Mouse (Mus musculus) Muller cell, postnatal 12 days (primary cell): ENCODE results near the gene Bean1.
A peak's percentile ranks its signal among the peaks of the same experiment; 100 is the strongest.
"Not testable (repeated sequence)": the region's sequence is repeated elsewhere in the genome, so short reads cannot be mapped to it uniquely, and the experiment has no call there.

Experiments
- DNase-seq: peaks from one replicate; pipeline ENCODE4 v3.0.0-alpha.2; 2015; ENCODE audit errors: inconsistent ontology term

Gene Bean1

GRCm38 (mm10) chr8:104242038-104242644 lies 71.9 kb downstream of the Bean1 start:
- no peak for DNase-seq

- DNase-seq: no peak
Observed at GRCm38 (mm10) chr8:104246621-104247020, 76.4 kb downstream of the Bean1 start.

- DNase-seq: no peak
Observed at GRCm38 (mm10) chr8:104247054-104247907, 77.0 kb downstream of the Bean1 start.

GRCm38 (mm10) chr8:104247908-104248275 lies 77.7 kb downstream of the Bean1 start:
- peak; percentile 3 for DNase-seq

- DNase-seq: peak; percentile 87
Observed at GRCm38 (mm10) chr8:104248276-104248675, 78.0 kb downstream of the Bean1 start, which contains the start of gene Tk2. Gene Tk2, minus strand, starts transcription at chr8:104248558.

- no peak for DNase-seq
Observed at GRCm38 (mm10) chr8:104249442-104249996, 79.3 kb downstream of the Bean1 start.

- DNase-seq: peak; percentile 95
Observed at GRCm38 (mm10) chr8:104250439-104251367, 80.5 kb downstream of the Bean1 start, which contains the start of gene Cklf. Gene Cklf, plus strand, starts transcription at chr8:104250861.

GRCm38 (mm10) chr8:104251461-104251860 lies 81.2 kb downstream of the Bean1 start:
- DNase-seq: no peak

- DNase-seq: no peak
Observed at GRCm38 (mm10) chr8:104253016-104253415, 82.8 kb downstream of the Bean1 start.

- not testable (repeated sequence) for DNase-seq
Observed at GRCm38 (mm10) chr8:104261802-104262201, 91.6 kb downstream of the Bean1 start.

- DNase-seq: not testable (repeated sequence)
Observed at GRCm38 (mm10) chr8:104264271-104264935, 94.2 kb downstream of the Bean1 start.

GRCm38 (mm10) chr8:104268368-104268767 lies 98.1 kb downstream of the Bean1 start:
- no peak for DNase-seq
